Mouse (Mus musculus) embryonic facial prominence, embryonic 13.5 days (tissue): ENCODE measurements around the gene Mfsd10. TPM values are rescaled to one million over a fixed set of nuclear protein-coding genes. Genes with fewer than 3 reads are reported as not detected.

Source experiments
- ATAC-seq: fragments of 200-750 bp; cut with Nextera tagmentation; 2 replicates; pipeline ENCODE4 v1.8.0; 2017; ENCODE audit warnings: low read depth; ENCODE audit not compliant: insufficient number of reproducible peaks, insufficient read depth, low FRiP score, low TSS enrichment
- H3K27ac ChIP-seq: fragments of 300-500 bp; sonication (generic); 2 replicates; pipeline ENCODE4 v1.5.1; 2015; ENCODE audit warnings: moderate library complexity, mild to moderate bottlenecking, inconsistent platforms
- H3K27me3 ChIP-seq: fragments of 300-500 bp; sonication (generic); 2 replicates; pipeline ENCODE4 v1.6.1; 2015; ENCODE audit warnings: mild to moderate bottlenecking, inconsistent platforms
- H3K36me3 ChIP-seq: fragments of 300-500 bp; sonication (generic); 2 replicates; pipeline ENCODE4 v1.6.1; 2015; ENCODE audit warnings: mild to moderate bottlenecking, inconsistent platforms
- H3K4me1 ChIP-seq: fragments of 300-500 bp; sonication (generic); 2 replicates; pipeline ENCODE4 v1.6.1; 2015; ENCODE audit warnings: inconsistent platforms
- H3K4me2 ChIP-seq: fragments of 300-500 bp; sonication (generic); 2 replicates; pipeline ENCODE4 v1.6.1; 2015; ENCODE audit warnings: moderate library complexity, mild to moderate bottlenecking, inconsistent platforms
- H3K4me3 ChIP-seq: fragments of 300-500 bp; sonication (generic); 2 replicates; pipeline ENCODE4 v1.5.1; 2015; ENCODE audit warnings: mild to moderate bottlenecking, inconsistent platforms
- H3K9ac ChIP-seq: fragments of 300-500 bp; sonication (generic); 2 replicates; pipeline ENCODE4 v1.6.1; 2015; ENCODE audit warnings: mild to moderate bottlenecking, inconsistent platforms
- H3K9me3 ChIP-seq: fragments of 300-500 bp; sonication (generic); 2 replicates; pipeline ENCODE4 v1.6.1; 2016; ENCODE audit warnings: inconsistent platforms
- WGBS: fragments of 180-500 bp; shearing (Covaris S2); methylation state at CpG from one replicate; pipeline ENCODE4 v1.1.7; 2015; ENCODE audit warnings: mixed read lengths; 5-methylcytosine and 5-hydroxymethylcytosine counted together
- polyA plus RNA-seq: library from polyadenylated mRNA; unstranded; fragments of >200 nt; fragmentation: Nextera tagmentation; extraction: Ambion mirVana; gene quantifications from 2 replicates; pipeline ENCODE4 v1.2.1, GENCODE M21; 2015

The Mfsd10 gene
- polyA plus RNA-seq: 129 and 146 TPM in 2 replicates

GRCm38 (mm10) chr5:34636481-34637287 is at the start of gene Mfsd10:
Gene Mfsd10 (minus strand): TSS chr5:34637212.
- under 1% methylated on average over 48 of the region's 48 CpGs for WGBS
- H3K27ac ChIP-seq: peak within 1 kb of the TSS; percentile 93
- peak within 1 kb of the TSS; percentile 83 for H3K9ac ChIP-seq

DNA sequence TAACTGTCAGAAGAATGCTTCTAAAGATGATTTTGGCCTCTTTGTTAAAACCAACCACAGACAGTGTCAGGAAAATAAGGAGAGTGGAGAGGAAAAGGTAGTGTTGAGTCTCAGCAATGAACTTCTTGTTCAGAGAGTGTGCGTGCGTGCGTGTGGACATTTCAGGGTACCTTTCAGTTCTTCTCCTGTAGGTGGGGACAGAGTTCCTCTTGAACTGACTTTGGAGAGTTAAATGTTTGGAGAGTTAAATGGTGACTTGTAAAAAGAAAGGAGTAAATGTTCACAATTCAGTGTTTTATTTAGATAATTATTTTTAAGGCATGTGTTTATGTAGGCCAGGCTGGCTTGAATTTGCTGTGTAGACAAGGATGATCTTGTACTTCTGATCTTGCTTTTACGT is 33.3 kb upstream of the Mfsd10 start:
- Histone ChIP-seq H3K9me3 (no peaks in the 10 kb centered on the region), H3K9ac (no peak overlapping the region), H3K4me1 (no peaks in the 10 kb centered on the region), H3K36me3 (peaks cover 4% of the 10 kb centered on the region; the same call in 1 of the 2 replicates), H3K27ac (no peak overlapping the region), H3K4me2 (no peak overlapping the region), H3K4me3 (no peak overlapping the region), H3K27me3 (no peaks in the 10 kb centered on the region)
- 74% methylated on average over 4 of the region's 4 CpGs for WGBS
- ATAC-seq: no peak

More at GRCm38 (mm10) chr5:34636481-34637287, at the start of gene Mfsd10:
- Histone ChIP-seq H3K36me3 (peaks cover 82% of the 10 kb centered on the region), H3K4me2 (peak within 1 kb of the TSS; percentile 81), H3K4me3 (peak within 1 kb of the TSS; percentile 58), H3K27me3 (no peaks in the 10 kb centered on the region), H3K9me3 (no peaks in the 10 kb centered on the region), H3K4me1 (peaks cover 27% of the 10 kb centered on the region)
- ATAC-seq: peak; percentile 87

DNA sequence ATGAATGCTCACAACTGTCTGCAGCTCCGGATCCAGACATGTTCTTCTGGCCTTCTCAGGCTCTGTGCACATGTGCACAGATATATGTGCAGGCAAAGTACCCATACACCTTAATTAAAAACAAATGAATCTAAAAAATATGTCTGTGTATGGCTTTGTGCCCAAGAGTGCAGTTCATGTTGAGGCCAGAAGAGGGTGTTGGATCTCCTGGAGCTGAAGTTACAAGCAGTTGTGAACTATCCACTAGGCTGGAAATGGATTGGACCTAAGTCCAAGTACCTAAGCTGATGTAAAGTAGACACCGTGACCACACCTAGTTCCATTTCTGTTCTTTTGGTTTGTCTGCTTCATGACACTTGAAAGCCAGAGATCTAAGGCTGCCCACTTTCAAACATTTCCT is 32.5 kb upstream of the Mfsd10 start:
- Histone ChIP-seq H3K4me3 (no peak overlapping the region), H3K9ac (no peak overlapping the region), H3K4me1 (no peaks in the 10 kb centered on the region), H3K4me2 (no peak overlapping the region), H3K36me3 (peaks cover 4% of the 10 kb centered on the region; the same call in 1 of the 2 replicates), H3K27ac (no peak overlapping the region), H3K9me3 (no peaks in the 10 kb centered on the region), H3K27me3 (no peaks in the 10 kb centered on the region)
- ATAC-seq: no peak
- 80% methylated on average over 2 of the region's 2 CpGs for WGBS

- WGBS: 88% methylated on average over 2 of the region's 2 CpGs
- H3K27ac ChIP-seq: no peak overlapping the region
- no peaks in the 10 kb centered on the region for H3K27me3 ChIP-seq
- peaks cover under 1% of the 10 kb centered on the region; the same call in 1 of the 2 replicates for H3K36me3 ChIP-seq
- peaks cover 8% of the 10 kb centered on the region for H3K4me1 ChIP-seq
- H3K4me3 ChIP-seq: no peak overlapping the region
- H3K9me3 ChIP-seq: no peaks in the 10 kb centered on the region
- no peak overlapping the region for H3K9ac ChIP-seq
- no peak overlapping the region for H3K4me2 ChIP-seq
- no peak for ATAC-seq
These were observed 26.2 kb upstream of the Mfsd10 start for GRCm38 (mm10) chr5:34663231-34663630.

- ATAC-seq: no peak
- H3K4me3 ChIP-seq: no peak overlapping the region
- no peaks in the 10 kb centered on the region for H3K27me3 ChIP-seq
- no peaks in the 10 kb centered on the region for H3K9me3 ChIP-seq
- H3K9ac ChIP-seq: no peak overlapping the region
- peaks cover 10% of the 10 kb centered on the region for H3K36me3 ChIP-seq
- H3K27ac ChIP-seq: no peak overlapping the region
- H3K4me2 ChIP-seq: no peak overlapping the region
- WGBS: 88% methylated on average over 4 of the region's 4 CpGs
- peaks cover 9% of the 10 kb centered on the region for H3K4me1 ChIP-seq
These were observed 24.9 kb upstream of the Mfsd10 start for GRCm38 (mm10) chr5:34661909-34662308.

GRCm38 (mm10) chr5:34660591-34661130 is 23.6 kb upstream of the Mfsd10 start:
- under 1% methylated on average over 57 of the region's 57 CpGs for WGBS
- Histone ChIP-seq H3K4me3 (peak overlapping the region; percentile 76), H3K36me3 (peaks cover 21% of the 10 kb centered on the region), H3K9me3 (no peaks in the 10 kb centered on the region), H3K4me2 (peak overlapping the region; percentile 73), H3K27me3 (no peaks in the 10 kb centered on the region), H3K4me1 (peaks cover 9% of the 10 kb centered on the region), H3K9ac (peak overlapping the region; percentile 83), H3K27ac (peak overlapping the region; percentile 93)
- ATAC-seq: no peak

- Histone ChIP-seq H3K36me3 (peaks cover 28% of the 10 kb centered on the region), H3K4me3 (peak within 1 kb of the TSS; percentile 76), H3K9me3 (no peaks in the 10 kb centered on the region), H3K4me1 (peaks cover 9% of the 10 kb centered on the region), H3K27me3 (no peaks in the 10 kb centered on the region), H3K27ac (peak within 1 kb of the TSS; percentile 93), H3K4me2 (peak within 1 kb of the TSS; percentile 73), H3K9ac (peak within 1 kb of the TSS; percentile 83)
- under 1% methylated on average over 60 of the region's 60 CpGs for whole genome bisulfite sequencing
- ATAC-seq: peak; percentile 100
These were observed 22.9 kb upstream of the Mfsd10 start, which contains the start of the genes Nop14 and Grk4 for GRCm38 (mm10) chr5:34659686-34660590. Gene Nop14 (minus strand): TSS chr5:34660148. Gene Grk4 (plus strand): TSS chr5:34660379.

DNA sequence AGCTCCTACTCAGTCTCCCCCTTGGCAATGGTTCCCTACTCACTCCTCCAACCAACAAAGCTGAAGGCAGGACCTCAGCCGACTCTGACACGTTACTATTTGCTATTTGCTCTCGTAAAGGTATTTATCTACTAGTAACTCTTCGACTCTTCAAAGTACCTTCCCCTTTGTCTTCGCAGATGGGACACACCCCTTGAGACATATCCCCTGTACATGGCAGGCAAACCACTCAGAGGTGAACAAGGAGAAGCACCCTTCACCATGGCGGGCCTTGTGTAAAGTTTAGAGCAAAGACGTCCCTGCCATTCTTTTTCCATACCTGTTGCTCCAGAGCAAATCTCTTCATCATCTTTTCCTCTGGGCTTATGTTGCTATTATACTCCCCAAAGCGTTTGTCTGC is 20.5 kb upstream of the Mfsd10 start:
- H3K36me3 ChIP-seq: peaks cover 51% of the 10 kb centered on the region
- no peaks in the 10 kb centered on the region for H3K27me3 ChIP-seq
- no peak for ATAC-seq
- H3K9me3 ChIP-seq: no peaks in the 10 kb centered on the region
- no peak overlapping the region for H3K9ac ChIP-seq
- H3K27ac ChIP-seq: no peak overlapping the region
- H3K4me1 ChIP-seq: peaks cover 9% of the 10 kb centered on the region
- H3K4me3 ChIP-seq: no peak overlapping the region
- 95% methylated on average over 8 of the region's 8 CpGs for WGBS
- H3K4me2 ChIP-seq: no peak overlapping the region

DNA sequence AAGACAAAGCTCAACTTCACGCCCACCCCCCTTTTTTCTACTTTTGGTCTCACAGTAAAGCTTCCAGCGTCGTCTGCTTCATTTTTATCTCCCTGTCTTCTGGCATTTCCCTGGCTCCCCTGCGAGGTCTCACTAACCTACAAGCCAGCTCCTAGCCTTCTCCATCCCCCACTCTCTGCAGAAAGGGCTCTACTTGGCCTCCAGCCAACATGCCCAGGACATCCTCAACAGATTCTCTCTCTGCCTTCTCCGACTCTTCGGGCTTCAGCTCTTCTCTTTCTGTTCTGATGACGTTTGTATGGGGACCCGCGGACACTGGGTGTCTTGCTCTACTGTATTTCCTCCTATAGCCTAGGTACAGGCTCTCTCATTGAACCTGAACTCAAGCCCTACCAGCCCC is 17.9 kb upstream of the Mfsd10 start:
- no peak overlapping the region for H3K4me3 ChIP-seq
- H3K9me3 ChIP-seq: no peaks in the 10 kb centered on the region
- H3K27ac ChIP-seq: no peak overlapping the region
- H3K4me1 ChIP-seq: peaks cover 9% of the 10 kb centered on the region
- peaks cover 77% of the 10 kb centered on the region for H3K36me3 ChIP-seq
- no peak overlapping the region for H3K4me2 ChIP-seq
- 95% methylated on average over 9 of the region's 9 CpGs for WGBS
- ATAC-seq: no peak
- no peaks in the 10 kb centered on the region for H3K27me3 ChIP-seq
- no peak overlapping the region; the same call in 1 of the 2 replicates for H3K9ac ChIP-seq

DNA sequence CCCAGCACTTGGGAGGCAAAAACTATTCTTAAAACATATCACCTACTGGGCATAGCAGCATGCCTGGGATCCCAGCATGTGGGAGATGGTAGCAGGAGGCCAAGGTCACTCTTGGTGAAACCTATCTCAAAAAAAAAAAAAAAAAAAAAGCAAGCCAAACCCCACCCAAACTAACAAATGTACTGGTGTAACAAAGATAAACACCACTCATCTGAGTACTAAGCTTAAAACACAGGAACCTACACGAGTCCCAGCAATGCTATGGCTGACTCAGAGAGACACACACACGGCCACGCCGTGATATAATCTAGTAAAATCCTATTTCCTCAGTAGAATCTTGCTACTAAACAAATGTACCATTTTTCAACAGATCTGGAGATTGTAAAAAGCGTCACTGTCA is 15.9 kb upstream of the Mfsd10 start:
- Histone ChIP-seq H3K9ac (no peak overlapping the region), H3K4me2 (no peak overlapping the region), H3K27me3 (no peaks in the 10 kb centered on the region), H3K36me3 (peaks cover 93% of the 10 kb centered on the region), H3K9me3 (no peaks in the 10 kb centered on the region), H3K4me1 (no peaks in the 10 kb centered on the region), H3K4me3 (no peak overlapping the region), H3K27ac (no peak overlapping the region)
- ATAC-seq: no peak
- WGBS: 89% methylated on average over 5 of the region's 5 CpGs

DNA sequence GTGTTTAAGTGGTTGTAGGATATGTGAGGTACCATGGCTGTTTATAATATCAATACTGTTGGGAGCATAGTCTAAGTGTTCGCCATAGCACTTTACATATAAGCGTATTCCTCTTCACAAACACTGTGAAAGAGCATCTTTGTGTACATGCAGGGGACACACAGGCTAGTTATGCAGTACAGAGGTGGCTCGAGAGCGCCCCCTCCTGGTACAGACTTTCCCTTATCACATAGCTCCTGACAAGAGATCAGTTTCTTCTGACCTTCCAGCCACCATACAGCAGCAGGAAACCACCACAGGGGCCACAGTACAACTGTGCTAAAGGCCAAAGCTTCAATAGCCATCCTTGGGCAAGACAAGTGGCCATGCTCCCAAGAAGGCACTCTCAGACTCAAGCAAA is 10.6 kb upstream of the Mfsd10 start:
- H3K9me3 ChIP-seq: no peaks in the 10 kb centered on the region
- H3K36me3 ChIP-seq: peaks cover 98% of the 10 kb centered on the region
- no peak overlapping the region for H3K27ac ChIP-seq
- H3K9ac ChIP-seq: no peak overlapping the region
- H3K4me3 ChIP-seq: no peak overlapping the region
- H3K4me2 ChIP-seq: no peak overlapping the region
- H3K27me3 ChIP-seq: no peaks in the 10 kb centered on the region
- WGBS: 44% methylated on average over 4 of the region's 4 CpGs
- 0 out of 2 replicates have a peak, but pooled peaks cover 4% of the 10 kb centered on the region for H3K4me1 ChIP-seq
- no peak for ATAC-seq
